Mouse (Mus musculus) T-helper 2 cell (primary cell): Measurements from ENCODE around the gene Gpd1l.

Experiments used
- in situ Hi-C: fragments of 300-600 bp; cut with MboI, MseI; formaldehyde crosslinking; loops from one replicate; pipeline ENCODE4 v1.15.1; 2025; ENCODE audit warnings: high pct_unique_total_duplicates

Gene Gpd1l

DNA sequence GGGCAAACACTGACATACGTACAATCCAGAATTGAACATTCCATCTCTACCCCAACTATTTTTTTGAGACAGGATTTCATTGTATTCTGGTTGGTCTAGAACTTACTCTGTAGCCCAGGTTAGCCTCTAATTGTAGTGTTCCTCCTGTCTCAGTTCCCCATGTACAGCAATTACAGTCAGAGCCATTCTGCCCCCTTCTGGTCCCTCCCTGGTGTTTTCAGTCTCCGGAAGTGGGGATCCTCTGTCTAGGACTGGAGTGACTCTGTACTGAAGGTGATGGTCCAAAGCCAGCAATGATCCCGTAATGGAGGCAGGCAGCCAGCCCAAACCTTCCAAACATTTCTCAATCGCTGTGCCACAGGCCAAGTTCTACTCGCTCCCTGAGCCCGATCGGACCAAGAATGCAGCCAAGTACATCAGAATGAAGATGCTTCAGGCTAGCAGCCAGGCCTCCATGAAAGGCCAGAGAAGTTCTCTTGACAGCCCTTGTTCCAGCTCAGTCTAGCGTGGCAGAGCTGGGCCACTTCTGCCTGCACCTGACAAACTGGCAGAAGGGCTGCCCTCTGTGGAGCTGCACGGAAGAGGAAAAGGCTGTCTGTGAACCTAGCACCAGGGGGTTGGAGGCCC lies 3.2 kb downstream of the Gpd1l start:
- in situ Hi-C loops, result no loop called here

DNA sequence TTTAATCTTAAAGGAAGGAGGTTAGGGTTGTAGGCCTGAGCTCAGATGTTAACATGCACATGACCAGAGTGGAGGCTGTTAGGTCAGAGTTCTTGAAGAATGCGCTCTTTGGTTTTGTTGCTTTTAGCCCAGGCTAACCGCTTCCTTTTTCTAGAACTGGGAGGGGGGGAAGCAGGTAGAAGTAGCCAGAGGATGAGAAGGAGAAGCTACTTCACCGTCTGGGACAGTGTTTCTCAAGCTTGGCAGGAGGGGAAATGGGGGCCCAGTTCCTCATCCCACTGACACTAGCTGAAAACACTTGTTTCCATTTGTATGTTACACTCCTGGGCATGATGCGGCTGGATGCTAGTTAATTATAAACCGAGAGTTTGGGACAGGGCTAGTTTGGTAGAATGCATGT lies 8.2 kb downstream of the Gpd1l start:
- in situ Hi-C loops, result no loop called here

DNA sequence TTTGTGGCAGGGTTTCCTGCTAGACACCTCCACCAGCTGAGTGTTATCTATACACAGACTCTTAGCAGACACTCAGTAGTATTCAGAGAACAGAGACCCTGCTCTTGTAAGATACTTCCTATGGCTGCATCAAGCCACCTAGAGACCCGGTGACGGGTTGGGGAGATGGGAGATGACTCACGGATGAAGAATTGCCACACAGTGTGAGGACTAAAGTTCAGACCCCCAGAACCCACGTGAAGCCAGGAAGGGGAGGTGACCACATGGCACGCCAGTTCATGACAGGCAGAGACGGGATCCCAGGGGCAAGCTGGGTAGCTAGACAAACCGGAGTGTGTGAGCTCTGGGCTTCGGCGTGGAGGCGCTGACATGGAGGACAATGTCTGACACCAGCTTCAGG lies 8.7 kb downstream of the Gpd1l start:
- in situ Hi-C loops, result no loop called here

DNA sequence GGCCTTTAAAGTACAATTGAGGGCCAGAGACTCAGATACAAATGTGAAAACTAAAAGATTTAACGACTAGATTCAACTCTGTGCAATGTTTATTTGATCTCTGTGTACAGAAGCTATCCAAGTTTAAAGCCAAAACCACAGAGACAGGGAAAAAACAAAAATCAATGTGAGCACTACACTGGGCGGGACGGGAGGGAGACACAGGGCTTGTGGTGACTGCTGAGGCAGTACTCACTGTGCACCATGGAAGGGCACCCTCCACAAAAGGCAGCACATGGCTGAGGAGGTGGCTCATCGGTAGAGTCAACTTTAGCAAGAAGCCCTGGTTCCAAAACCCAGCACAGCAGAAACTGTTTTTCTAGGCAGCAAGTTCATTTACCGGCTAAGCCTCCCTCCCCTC lies 9.3 kb downstream of the Gpd1l start:
- in situ Hi-C loops, result no loop called here

DNA sequence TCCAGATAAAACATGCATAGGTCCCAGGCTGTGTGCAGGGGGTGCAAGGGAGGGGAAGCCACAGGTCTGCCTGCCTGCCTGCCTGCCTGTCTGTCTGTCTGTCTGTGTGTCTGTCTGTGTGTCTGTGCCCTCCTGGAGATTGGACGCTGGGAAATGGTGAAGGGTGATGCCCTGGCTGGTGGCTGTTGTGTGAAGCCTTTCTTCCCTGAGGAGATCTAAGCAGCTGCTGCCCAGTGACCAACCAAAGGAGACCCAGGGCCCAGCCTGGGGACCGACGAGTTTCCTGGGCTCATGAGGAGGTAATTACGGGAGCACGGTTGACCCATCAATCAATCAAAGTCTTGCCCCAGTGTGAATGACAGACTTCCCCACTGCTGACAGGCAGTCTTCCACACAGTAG lies 11.6 kb downstream of the Gpd1l start:
- in situ Hi-C loops, result no loop called here

DNA sequence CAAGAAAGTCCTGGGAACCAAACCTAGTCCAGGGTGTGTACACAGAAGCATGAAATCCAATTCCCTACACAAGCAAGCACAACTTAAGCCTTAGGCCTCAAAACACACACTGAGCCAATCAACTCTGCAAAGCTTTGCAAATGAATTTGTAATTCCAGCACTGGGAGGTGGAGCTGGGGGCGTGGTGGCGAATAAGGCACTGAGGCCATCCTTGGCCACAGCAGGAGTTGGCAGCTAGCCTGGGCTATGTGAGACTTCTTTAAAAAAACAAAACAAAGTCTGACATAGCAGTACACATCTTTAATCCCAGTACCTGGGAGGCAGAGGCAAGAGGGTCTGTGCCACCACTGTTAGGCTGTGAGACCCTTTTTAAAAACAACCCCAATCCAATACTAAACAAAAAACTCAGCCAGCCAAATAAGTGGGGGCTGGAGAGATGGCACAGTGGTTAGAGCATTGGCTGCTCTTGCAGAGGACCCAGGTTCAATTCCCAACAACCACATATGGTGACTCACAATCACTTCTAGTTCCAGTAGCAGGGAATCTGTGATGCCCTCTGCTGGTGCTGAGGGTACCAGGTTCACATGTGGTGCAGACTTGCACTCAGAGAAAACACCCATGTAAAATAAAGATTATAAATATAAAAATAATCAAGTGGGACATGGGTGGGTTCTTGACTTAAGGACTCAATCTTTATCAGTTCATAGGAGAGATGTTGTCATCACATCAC lies 12.3 kb downstream of the Gpd1l start:
- in situ Hi-C loops, result no loop called here

DNA sequence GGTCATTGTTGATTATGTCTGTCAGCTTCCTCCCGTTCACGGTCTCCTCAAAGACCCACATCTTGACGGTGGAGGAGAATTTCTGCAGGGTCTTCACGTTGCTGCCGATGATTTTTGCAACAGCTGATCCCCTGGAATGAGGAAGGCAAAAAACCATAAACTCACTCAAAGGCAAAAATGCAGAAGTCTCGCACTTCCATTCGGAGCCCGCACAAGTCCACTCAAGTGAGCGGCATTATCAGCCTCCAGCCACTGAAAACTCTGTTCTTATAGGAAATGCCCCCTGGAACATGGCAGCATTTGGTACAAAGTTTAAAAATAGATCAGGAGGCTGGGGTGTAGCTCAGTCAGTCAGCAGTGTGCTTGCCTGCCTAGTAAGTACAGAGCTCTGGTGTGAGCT lies 13.2 kb downstream of the Gpd1l start:
- in situ Hi-C loops, result no loop called here

DNA sequence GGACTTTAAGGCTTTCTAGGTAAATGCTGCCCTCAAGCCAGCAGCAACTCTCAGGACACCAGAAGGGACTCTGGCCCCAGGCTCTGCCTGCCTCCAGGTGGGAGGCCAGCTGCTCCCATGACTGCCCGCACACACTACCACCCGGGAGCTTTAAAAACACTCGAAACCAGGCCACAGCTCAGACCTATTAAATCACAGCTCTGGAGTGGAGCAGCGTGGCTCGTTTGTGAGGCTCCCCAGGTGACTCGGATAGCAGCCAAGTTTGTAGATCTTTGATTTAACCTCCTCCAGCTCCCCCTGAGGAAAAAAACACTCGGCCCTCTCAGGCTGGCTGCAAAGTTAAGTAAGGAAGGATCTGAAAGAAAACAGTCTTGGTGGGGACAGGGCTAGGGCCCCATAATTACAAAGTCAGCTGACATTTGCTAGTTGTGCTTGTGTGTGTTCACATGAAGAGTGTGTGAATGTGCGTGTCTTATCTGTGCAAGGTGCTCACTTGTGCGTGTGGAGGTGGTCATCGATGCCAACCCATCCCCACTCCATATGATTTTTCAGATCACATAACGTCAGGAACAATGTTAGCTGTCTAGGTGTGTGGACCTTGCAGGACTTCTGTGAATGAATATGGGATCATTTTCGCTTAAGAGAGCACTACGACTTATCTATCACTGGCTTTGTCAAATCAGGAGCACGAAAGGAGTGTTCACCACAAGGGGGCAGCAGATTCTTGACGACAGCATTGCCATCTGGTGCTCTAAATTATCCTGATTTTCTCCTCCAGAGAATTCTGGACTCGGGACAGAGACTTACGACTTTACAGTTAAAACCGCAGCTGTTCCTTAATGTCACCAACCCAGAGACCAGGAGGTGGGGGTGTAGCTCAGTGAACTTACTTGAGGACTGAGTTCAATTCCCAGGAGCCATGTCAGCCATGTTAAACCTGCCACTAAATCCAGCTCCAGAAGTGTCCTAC lies 20.8 kb downstream of the Gpd1l start:
- in situ Hi-C loops, result no loop called here

DNA sequence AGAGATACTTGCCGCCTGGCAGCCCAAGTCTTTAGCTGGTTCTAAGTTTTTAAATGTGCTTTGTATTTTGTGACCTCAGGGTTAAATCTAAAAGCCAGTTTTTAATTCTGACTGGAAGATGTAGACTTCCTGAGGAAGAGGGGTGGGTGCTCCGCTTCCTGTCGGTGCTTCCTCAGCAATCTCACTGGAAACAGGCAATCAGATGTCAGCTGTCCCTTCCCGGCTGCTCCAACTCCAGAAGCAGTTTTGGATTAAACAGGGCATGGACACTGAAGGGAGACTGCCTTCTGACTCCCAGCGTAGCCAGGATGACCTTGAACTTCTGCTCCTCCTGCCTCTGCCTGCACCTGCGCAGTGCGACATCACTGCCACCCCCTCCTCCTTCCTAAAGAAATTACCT lies 26.3 kb downstream of the Gpd1l start:
- in situ Hi-C loops, result no loop called here

DNA sequence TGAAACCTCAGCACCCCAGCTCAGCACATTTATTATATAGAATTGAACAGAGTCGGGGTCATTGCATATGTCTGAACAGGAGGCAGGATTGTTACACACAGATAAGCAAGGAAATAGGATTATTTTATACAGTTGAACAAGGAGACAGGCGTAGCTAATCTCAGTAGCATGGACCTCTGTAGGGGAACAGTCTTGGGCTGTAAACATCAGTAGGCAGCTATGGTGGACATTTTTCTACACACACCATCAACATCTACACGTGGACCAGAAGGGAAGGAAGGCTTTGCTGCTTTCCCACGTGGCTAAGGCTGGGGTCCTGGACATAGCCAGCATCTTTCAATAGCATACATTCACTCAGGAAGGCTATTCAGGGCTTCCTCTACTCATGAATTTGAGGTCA lies 37.9 kb downstream of the Gpd1l start:
- in situ Hi-C loops, result no loop called here

DNA sequence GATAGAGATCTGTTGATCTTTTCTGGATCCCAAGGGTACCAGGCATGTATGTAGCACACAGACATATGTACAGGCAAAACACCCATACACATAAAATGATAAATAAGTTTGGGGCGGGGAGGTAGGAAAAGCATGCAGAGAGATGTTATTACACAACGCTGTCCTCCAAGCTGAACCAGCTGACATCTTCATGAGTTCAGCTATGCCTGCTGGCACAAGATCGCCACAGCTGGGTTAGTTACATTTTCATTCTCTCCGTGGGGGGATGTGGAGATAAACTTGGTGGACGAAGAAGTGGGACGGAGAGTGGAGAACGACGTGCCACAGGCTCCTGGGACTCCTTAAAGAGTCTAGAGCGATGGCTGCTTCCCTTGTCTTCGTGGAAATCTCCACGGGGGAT lies 40.8 kb downstream of the Gpd1l start:
- in situ Hi-C loops, result no loop called here

DNA sequence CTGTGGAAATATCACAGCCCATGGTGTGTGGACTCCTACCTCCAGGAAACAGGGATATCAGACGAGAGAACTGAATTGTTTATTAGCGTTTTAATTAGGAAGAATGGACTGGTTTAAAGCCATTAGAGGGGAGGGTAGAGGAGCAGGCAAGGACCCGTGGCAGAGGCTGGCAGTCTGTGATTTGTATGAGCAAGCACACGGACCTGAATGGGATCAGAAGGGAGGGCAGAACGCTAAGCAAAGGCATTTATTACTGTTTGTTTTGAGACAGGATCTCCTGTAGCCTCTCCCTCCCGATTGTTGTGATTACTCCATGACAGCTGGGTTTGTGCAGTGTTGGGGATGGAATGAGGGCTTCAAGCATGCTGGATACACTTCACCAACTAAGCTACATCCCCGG lies 43.4 kb downstream of the Gpd1l start:
- in situ Hi-C loops, result no loop called here

DNA sequence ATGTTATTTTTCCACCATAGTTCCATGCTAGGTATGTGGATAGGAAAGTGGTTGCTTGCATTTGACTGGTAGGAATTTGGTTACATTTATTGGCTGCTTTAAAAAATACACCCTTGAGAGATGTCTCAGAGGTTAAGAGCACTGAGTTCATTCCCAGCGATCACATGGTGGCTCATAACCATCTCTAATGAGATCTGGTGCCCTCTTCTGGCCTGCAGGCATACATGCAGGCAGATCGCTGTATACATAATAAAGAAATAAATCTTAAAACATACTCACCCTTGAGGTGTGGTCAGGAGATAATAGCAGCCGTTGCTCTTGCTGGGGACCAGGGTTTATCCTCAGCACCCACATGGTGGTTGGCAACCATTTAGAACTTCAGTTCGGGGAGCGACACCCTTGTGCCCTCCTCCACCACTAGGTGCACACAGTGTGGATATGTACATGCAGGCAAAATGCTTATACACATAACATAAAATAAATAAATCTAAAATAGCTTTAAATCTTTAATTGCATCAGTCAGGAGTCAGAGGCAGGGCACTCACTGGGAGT lies 44.9 kb downstream of the Gpd1l start:
- in situ Hi-C loops, result no loop called here

DNA sequence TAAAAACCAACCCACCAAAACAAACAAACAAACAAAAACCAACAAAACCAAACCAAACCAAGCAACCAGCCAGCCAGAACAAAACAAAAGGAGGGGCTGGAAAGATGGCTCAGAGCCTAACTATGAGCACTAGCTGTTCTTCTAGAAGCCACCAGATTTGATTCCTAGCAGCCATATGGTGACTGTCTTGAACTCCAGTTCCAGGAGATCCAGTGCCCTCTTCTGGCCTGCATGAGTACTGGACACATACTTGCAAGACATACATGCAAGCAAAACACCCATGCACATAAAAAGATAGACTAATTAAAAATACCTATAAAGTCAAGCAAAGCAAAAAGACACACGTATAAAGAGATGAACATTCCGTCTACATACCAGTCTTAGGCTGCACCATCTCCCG lies 46.1 kb downstream of the Gpd1l start:
- in situ Hi-C loops, result no loop called here

DNA sequence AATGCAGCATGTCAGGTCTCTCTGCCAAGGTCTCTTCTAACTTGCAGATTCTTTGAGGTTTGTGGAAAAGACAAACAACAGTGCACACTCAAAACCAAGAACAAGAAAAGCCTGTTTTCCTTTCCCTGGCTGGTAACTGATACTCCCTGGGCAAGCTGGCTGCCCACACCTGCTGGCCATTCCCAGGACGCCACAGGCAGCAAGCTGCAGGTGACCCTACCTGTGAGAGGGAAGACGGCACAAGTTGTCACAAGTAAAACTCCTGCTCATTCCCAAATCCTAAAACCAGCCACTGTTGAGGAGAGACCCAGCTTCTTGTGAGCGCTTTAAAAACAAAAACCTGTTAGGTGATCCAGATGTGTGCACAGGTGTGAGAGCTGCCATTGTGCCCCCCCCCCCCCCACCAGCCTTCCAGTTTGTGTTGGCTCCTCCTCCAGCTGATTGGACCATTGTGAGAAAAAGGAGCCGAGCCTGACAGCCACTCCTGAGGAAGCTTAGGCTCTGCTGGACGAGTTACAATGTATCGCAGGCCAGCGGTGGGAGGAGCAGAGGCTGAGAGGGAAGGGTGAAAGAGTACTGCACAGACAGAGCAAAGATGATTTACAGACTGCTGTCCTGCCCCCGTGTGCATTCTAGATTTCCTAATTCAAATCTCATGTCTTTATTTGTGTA lies 47.7 kb downstream of the Gpd1l start:
- in situ Hi-C loops, result no loop called here

DNA sequence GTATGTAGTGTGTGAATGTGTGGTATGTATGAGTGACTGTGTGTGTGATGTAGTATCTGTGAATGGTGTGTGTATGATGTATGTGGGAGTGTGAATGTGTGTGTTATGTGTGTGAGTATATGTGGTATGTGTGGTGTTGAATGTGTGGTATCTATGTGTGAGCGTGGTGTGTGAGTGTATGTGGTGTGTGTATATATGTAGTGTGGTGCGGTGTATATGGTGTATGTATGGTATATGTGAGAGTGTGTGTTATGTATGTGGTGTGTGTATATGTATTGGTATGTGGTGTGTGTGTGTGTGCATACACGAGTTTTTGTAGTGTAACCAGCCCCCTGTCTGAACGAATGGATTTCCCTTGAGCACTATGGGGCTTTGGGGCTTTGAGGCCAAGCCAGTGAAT lies 48.2 kb downstream of the Gpd1l start:
- in situ Hi-C loops, result no loop called here

DNA sequence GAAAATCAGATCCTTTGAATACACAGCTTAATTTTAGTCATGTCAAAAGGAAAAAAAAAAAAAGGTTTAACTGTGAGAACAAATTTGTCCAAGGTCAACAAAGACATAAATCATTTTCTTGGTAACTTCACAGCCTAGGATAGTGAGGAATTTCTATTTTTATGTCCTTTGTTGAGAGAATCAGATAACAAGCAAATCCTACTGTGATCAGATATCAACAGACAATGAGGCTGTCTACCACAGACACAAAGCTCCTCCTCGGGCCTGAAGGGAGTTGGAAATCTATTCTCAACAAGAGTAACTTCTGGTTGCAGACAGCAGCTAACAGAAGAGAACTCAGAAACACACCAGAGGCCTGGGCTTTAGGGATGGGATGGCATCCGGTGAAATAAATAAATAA lies 51.8 kb downstream of the Gpd1l start:
- in situ Hi-C loops, result no loop called here

DNA sequence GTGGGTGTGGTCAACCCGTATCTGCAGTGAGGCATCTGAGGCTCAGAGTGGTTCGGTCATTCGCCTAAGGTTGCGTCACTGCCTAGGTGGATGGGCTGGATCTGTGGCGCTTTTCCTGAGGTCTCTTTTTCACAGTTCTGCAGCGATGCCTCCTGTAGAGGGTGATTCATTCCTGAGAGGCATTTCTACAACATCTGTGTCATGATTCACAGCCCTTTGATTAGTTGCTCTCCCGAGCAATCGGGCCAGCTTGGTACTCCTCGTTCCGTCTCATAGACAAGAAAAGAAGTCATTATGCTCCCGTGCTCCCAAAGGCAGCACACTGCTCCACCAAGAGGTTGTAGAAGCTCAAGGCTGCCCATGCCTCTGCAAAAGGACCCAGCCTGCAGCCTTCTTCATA lies 78.5 kb downstream of the Gpd1l start:
- in situ Hi-C loops, result no loop called here

DNA sequence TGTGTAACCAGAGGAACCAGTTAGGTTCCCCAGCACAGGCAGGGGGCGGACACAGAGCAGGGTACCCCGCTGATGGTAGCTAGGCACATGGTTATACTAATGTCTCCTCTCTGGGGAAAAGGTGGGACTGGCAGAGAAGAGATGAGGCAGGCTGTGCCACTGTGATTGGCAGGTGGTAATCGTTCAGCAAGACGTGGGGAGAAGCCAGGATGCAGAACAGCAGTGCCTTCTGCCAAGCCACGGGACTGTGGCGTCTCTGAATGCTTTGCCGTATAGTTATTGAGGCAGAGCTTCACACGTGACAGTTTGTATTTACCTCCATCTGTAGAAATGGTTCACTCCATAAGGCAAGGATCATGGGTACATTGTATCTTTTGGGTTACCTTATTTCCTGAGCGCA lies 79.1 kb downstream of the Gpd1l start:
- in situ Hi-C loops, result no loop called here

DNA sequence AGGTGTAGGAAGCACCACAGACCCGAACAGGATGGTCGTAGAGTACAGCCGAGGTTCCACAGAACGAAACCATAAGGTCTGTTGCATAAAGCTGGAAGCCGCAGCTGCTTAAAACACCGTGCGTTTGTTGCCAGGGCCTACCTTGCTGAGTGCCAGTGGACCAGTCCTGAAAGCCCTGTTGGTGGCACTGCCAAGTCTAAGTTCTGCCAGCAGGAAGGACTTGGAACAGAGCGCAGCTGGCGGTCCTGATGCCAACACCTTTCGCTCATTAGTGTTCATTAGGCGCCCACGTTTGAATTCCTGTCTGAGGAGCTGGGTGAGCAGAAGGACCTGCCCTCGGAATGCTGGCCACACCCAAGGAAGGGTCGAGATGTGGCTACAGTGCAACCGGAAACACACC lies 80.5 kb downstream of the Gpd1l start:
- in situ Hi-C loops, result no loop called here

DNA sequence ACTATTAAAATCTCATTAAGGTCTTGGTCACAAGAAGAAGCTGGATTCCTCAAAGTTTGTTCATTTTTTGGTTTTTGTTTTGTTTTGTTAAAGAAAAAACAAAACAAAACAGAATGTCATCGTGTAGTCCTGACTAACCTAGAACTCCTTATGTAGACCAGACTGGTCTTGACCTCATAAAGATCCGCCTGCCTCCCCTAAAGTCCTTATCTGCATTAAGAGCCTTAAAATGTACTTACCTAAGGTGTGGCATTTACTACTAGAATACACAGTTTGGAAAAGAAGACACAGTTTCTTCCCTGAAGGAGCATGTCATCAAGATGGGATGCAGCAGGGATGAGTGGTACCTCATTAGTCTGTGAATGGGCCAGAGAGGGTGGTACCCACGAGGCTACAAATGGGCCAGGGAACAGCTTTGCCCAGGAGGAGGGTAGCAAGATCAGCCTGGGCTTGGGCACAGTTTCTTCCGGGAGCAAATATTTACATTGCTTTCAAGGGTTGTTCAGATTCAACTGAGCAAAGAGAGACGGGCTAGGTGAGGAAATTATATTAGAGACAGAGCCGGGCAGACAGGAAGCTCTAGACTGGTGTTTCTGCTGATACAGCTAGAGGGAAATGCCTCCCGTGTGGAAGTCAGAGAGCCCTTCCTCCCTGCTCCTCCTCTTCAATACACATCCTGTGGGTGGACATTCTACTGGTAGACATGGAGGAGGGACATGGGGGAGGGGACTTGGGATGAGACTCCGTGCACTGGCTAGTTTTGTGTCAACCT lies 82.2 kb downstream of the Gpd1l start:
- in situ Hi-C loops, result no loop called here
